Mouse (Mus musculus): Measurements from ENCODE around the gene Grin2c. TPM values are rescaled to one million over a fixed set of nuclear protein-coding genes. Genes with fewer than 3 reads are reported as not detected.

Grin2c gene
- polyA plus RNA-seq, 1 experiment from 2014 or later, result 0.12 TPM

DNA sequence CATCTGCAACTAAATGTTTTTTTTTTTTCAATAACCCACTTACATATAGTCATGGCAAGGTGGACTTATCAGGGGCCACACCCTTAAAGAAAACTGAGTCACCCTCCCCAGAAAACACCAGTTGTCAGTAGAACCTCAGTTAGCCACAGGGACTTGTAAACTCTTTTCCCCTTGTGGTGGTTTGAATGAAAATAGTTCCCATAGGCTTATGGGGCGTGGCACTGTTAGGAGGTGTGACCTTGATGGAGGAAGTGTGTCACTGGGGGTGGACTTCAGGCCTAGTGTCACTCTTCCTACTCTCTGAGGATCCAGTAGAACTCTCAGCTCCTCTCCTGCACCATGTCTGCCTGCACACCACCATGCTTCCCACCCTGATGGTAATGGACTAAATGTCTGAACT, 12.7 kb upstream of the Grin2c start:
- peaks cover 20% of the 10 kb centered on the region for H3K4me1 ChIP-seq (ENCODE audit: control insufficient read depth, insufficient read depth, low read length)
- no peak for ATAC-seq (ENCODE audit: low FRiP score, low TSS enrichment)
- no peak overlapping the region for H3K4me2 ChIP-seq (ENCODE audit: low read length)
- no peaks in the 10 kb centered on the region for H3K9me3 ChIP-seq (ENCODE audit: control insufficient read depth, low read length)
- H3K9ac ChIP-seq (replicated peaks; ENCODE audit: low read length), result no peak overlapping the region
- DNase-seq, result no peak
- no peaks in the 10 kb centered on the region for H3K27me3 ChIP-seq (ENCODE audit: control insufficient read depth, insufficient read depth, low read length)
- H3K27ac ChIP-seq (replicated peaks; ENCODE audit: low read depth, low read length), result no peak overlapping the region
- H3K4me3 ChIP-seq (replicated peaks; ENCODE audit: low read depth, low read length), result no peak overlapping the region
- 81% methylated on average over 1 of the region's 1 CpGs for WGBS
- no peaks in the 10 kb centered on the region for H3K36me3 ChIP-seq (ENCODE audit: control insufficient read depth, insufficient read depth, low read length)

DNA sequence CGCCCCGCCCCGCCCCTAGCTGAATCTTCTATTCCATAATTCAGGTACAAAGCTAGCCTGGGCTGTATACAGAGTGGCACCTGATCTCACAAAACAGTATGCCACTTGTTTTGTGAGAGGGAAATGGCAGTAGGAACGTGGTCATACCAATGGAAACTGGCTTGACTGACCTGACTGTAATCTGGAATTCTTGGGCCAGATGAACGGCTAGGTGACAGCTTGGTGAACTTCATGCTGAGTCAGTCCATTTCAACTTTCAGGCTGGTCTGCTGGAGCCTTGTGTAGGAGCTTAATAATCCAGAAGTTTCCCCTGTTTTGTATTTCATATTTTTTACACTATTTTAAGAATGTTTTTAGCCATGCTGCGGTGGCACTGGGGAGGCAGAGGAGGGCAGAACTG, 11.1 kb upstream of the Grin2c start:
- peaks cover 20% of the 10 kb centered on the region for H3K4me1 ChIP-seq (ENCODE audit: control insufficient read depth, insufficient read depth, low read length)
- H3K9ac ChIP-seq (replicated peaks; ENCODE audit: low read length), result no peak overlapping the region; the same call in 1 of the 2 replicates
- no peaks in the 10 kb centered on the region for H3K36me3 ChIP-seq (ENCODE audit: control insufficient read depth, insufficient read depth, low read length)
- 83% methylated on average over 6 of the region's 6 CpGs for WGBS
- ATAC-seq (ENCODE audit: low FRiP score, low TSS enrichment) (no peak), DNase-seq (no peak)
- H3K9me3 ChIP-seq (ENCODE audit: control insufficient read depth, low read length), result no peaks in the 10 kb centered on the region
- H3K4me3 ChIP-seq (replicated peaks; ENCODE audit: low read depth, low read length), result no peak overlapping the region
- no peak overlapping the region for H3K27ac ChIP-seq (replicated peaks; ENCODE audit: low read depth, low read length)
- peak overlapping the region; percentile 68; the same call in 1 of the 2 replicates for H3K4me2 ChIP-seq (ENCODE audit: low read length)
- H3K27me3 ChIP-seq (ENCODE audit: control insufficient read depth, insufficient read depth, low read length), result no peaks in the 10 kb centered on the region

DNA sequence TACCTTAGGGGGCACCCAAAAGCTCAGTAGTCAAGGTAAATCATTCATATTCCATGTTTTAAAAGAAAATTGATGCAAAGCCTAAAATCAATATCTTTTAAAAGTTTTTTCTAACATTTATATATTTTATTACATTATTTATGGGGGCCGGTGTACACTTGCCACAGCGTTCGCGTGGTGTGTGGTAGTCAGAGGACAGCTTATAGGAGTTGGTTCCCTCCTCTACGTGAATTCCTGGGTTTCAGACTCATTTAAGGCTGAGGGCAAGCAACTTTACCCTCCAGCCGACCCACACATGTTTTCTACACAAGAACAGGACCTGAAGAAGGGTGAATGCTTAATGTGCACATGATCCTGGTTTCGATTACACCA, 10.5 kb upstream of the Grin2c start:
- Histone ChIP-seq H3K4me3 (replicated peaks; ENCODE audit: low read depth, low read length) (peak overlapping the region; percentile 64), H3K27ac (replicated peaks; ENCODE audit: low read depth, low read length) (peak overlapping the region; percentile 91), H3K4me1 (ENCODE audit: control insufficient read depth, insufficient read depth, low read length) (peaks cover 20% of the 10 kb centered on the region), H3K9ac (replicated peaks; ENCODE audit: low read length) (peak overlapping the region; percentile 58; the same call in 1 of the 2 replicates), H3K27me3 (ENCODE audit: control insufficient read depth, insufficient read depth, low read length) (no peaks in the 10 kb centered on the region), H3K9me3 (ENCODE audit: control insufficient read depth, low read length) (no peaks in the 10 kb centered on the region), H3K36me3 (ENCODE audit: control insufficient read depth, insufficient read depth, low read length) (no peaks in the 10 kb centered on the region; the same call in 1 of the 2 replicates), H3K4me2 (ENCODE audit: low read length) (peak overlapping the region; percentile 68)
- ATAC-seq (ENCODE audit: low FRiP score, low TSS enrichment) (no peak), DNase-seq (no peak)
- 19% methylated on average over 7 of the region's 7 CpGs for WGBS

DNA sequence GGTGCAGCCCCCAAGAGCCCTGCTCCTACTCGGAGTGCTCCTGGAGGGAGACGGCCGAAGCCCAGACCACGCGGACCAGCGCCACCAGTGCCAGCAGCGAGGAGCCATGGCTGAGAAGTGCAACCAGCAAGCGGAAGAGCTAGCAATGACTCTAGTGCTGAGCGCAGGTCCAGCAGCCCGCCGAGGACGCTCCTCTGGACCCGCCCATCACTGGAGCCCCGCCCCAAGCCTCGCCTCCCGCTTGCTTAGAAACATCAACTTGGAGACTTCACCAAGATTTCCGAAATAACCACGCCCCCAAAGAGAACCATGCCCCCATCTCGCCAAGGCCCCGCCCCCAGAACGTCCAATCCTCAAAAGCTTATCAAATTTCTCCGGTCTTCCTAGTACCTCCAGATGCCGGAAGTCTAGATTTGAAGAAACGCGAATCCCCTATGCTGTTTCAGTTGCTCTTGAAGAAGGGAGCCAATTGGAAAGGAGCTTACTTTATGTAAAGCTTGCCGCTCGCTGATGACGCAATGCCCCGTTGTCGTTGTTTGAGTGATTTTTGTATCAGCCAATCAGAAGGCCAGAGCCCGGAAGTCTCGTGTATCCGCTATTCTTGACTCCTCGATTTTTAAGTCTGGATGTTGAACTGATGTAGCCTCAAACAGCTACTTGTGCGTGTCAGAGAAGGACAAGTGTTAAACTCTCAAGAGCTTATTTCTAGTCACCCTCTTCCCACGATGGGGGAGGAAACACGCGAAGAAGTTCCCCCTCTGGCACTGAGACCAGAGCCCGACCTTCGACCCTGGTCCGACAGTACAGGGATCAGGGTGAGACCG, 9.9 kb upstream of the Grin2c start, which contains the start of gene Fdxr:
Gene Fdxr (minus strand): TSS at position 271 of the 824 bp plus-strand sequence.
- ATAC-seq (ENCODE audit: low FRiP score, low TSS enrichment), result peak; percentile 95
- Histone ChIP-seq H3K4me2 (ENCODE audit: low read length) (peak within 1 kb of the TSS; percentile 68), H3K36me3 (ENCODE audit: control insufficient read depth, insufficient read depth, low read length) (no peaks in the 10 kb centered on the region; the same call in 1 of the 2 replicates), H3K4me3 (replicated peaks; ENCODE audit: low read depth, low read length) (peak within 1 kb of the TSS; percentile 64), H3K27ac (replicated peaks; ENCODE audit: low read depth, low read length) (peak within 1 kb of the TSS; percentile 91), H3K27me3 (ENCODE audit: control insufficient read depth, insufficient read depth, low read length) (no peaks in the 10 kb centered on the region), H3K9me3 (ENCODE audit: control insufficient read depth, low read length) (no peaks in the 10 kb centered on the region), H3K4me1 (ENCODE audit: control insufficient read depth, insufficient read depth, low read length) (peaks cover 20% of the 10 kb centered on the region), H3K9ac (replicated peaks; ENCODE audit: low read length) (peak within 1 kb of the TSS; percentile 76)
- under 1% methylated on average over 42 of the region's 42 CpGs for WGBS
- DNase-seq, result peak; percentile 99

DNA sequence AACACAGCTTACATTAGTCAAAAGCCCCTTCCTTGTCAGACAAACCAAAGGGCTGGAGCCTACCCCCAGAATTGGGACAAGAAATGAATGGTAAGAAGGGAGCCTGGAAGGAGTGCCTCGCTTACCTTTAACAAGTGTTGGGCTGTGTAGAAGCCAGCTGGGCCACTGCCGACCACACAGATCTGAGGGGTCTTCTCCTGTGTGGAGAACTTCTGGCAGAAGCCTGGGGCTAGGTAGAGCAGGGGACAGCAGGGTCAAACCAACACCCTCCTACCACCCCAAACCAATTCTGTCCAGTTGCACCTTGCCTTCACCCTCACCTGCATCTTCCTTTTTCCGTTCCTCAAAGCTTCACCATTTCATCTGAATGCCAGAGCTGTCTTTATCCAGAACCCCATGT, 8.9 kb upstream of the Grin2c start:
- Histone ChIP-seq H3K36me3 (ENCODE audit: control insufficient read depth, insufficient read depth, low read length) (peaks cover 5% of the 10 kb centered on the region), H3K4me3 (replicated peaks; ENCODE audit: low read depth, low read length) (peak overlapping the region; percentile 64), H3K9ac (replicated peaks; ENCODE audit: low read length) (peak overlapping the region; percentile 76), H3K9me3 (ENCODE audit: control insufficient read depth, low read length) (no peaks in the 10 kb centered on the region), H3K4me2 (ENCODE audit: low read length) (peak overlapping the region; percentile 68), H3K27me3 (ENCODE audit: control insufficient read depth, insufficient read depth, low read length) (no peaks in the 10 kb centered on the region), H3K27ac (replicated peaks; ENCODE audit: low read depth, low read length) (peak overlapping the region; percentile 91), H3K4me1 (ENCODE audit: control insufficient read depth, insufficient read depth, low read length) (peaks cover 20% of the 10 kb centered on the region)
- WGBS, result 56% methylated on average over 3 of the region's 3 CpGs
- DNase-seq (no peak), ATAC-seq (ENCODE audit: low FRiP score, low TSS enrichment) (no peak)

DNA sequence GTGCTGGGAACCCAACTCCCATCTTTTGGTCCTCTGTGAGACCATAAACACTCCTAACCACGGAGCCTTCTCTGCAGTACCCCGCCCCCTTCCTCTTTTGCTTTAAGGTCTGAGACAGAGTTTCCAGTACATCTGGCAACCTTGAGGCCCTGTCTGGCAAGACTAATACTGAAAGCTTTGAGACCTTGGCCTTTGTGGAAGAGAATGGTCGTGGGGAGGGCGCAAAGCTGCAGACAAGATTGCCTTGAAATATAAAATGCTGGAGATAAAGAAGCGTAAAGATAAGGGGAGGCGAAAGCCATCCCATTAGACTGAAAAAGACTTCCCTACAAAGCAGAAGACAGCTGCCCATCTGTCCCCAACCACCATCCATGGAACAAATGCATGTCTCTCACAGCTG, 8.5 kb upstream of the Grin2c start:
- H3K4me1 ChIP-seq (ENCODE audit: control insufficient read depth, insufficient read depth, low read length), result peaks cover 20% of the 10 kb centered on the region
- no peak for DNase-seq
- peaks cover 6% of the 10 kb centered on the region for H3K36me3 ChIP-seq (ENCODE audit: control insufficient read depth, insufficient read depth, low read length)
- H3K27me3 ChIP-seq (ENCODE audit: control insufficient read depth, insufficient read depth, low read length), result no peaks in the 10 kb centered on the region
- H3K27ac ChIP-seq (replicated peaks; ENCODE audit: low read depth, low read length), result no peak overlapping the region
- H3K9me3 ChIP-seq (ENCODE audit: control insufficient read depth, low read length), result no peaks in the 10 kb centered on the region
- H3K9ac ChIP-seq (replicated peaks; ENCODE audit: low read length), result peak overlapping the region; percentile 76
- WGBS, result 89% methylated on average over 6 of the region's 6 CpGs
- H3K4me2 ChIP-seq (ENCODE audit: low read length), result peak overlapping the region; percentile 68
- ATAC-seq (ENCODE audit: low FRiP score, low TSS enrichment), result no peak
- H3K4me3 ChIP-seq (replicated peaks; ENCODE audit: low read depth, low read length), result no peak overlapping the region; the same call in 1 of the 2 replicates

DNA sequence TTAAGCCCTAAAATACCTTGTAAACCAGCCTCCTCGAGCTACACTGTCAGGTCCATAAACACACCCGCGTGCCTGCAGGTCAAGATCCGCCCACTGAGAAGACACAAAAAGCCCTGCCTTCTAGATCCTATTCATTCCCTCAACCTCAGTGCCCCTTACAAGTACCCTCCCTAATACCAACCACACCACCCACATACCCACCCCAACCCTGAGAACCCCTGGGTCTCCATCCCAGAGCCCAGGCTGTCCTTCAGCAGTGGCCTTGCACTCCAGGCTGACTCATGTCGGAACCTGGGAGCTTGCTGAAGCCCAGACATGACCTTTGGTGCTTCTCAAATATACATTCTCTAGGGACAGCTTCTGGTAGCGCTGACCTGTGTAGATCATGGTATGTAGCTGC, 7.7 kb upstream of the Grin2c start:
- WGBS, result 93% methylated on average over 6 of the region's 6 CpGs
- no peak overlapping the region for H3K4me3 ChIP-seq (replicated peaks; ENCODE audit: low read depth, low read length)

DNA sequence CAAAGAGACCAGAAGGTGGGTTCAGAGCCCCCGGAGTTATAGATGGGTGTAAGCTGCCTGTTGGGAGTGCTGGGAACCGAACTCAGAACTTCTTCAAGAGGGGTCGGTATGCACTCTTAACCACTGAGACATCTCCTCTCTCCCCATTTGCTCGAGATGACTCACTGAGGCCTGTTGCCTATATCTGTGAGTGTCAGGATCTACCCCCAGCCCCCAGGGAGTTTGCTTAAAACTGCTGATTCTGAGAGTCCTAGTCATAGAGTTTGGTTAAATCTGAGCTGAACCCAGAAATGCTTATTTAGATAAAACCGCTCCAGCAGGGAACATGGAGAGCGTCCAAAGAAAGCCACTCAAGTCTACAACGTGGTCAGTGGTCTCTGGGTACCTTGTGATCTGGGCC, 7.1 kb upstream of the Grin2c start:
- H3K4me2 ChIP-seq (ENCODE audit: low read length), result no peak overlapping the region
- ATAC-seq (ENCODE audit: low FRiP score, low TSS enrichment) (no peak), DNase-seq (no peak)
- H3K27me3 ChIP-seq (ENCODE audit: control insufficient read depth, insufficient read depth, low read length), result no peaks in the 10 kb centered on the region
- H3K36me3 ChIP-seq (ENCODE audit: control insufficient read depth, insufficient read depth, low read length), result peaks cover 10% of the 10 kb centered on the region
- H3K27ac ChIP-seq (replicated peaks; ENCODE audit: low read depth, low read length), result no peak overlapping the region
- WGBS, result 81% methylated on average over 7 of the region's 7 CpGs
- H3K9me3 ChIP-seq (ENCODE audit: control insufficient read depth, low read length), result no peaks in the 10 kb centered on the region
- H3K9ac ChIP-seq (replicated peaks; ENCODE audit: low read length), result no peak overlapping the region
- peaks cover 20% of the 10 kb centered on the region for H3K4me1 ChIP-seq (ENCODE audit: control insufficient read depth, insufficient read depth, low read length)
- no peak overlapping the region for H3K4me3 ChIP-seq (replicated peaks; ENCODE audit: low read depth, low read length)

More for the DNA sequence above, 7.7 kb upstream of the Grin2c start:
- ATAC-seq (ENCODE audit: low FRiP score, low TSS enrichment) (no peak), DNase-seq (no peak)
- Histone ChIP-seq H3K27me3 (ENCODE audit: control insufficient read depth, insufficient read depth, low read length) (no peaks in the 10 kb centered on the region), H3K27ac (replicated peaks; ENCODE audit: low read depth, low read length) (no peak overlapping the region), H3K4me1 (ENCODE audit: control insufficient read depth, insufficient read depth, low read length) (peaks cover 20% of the 10 kb centered on the region), H3K4me2 (ENCODE audit: low read length) (no peak overlapping the region), H3K9me3 (ENCODE audit: control insufficient read depth, low read length) (no peaks in the 10 kb centered on the region), H3K36me3 (ENCODE audit: control insufficient read depth, insufficient read depth, low read length) (peaks cover 6% of the 10 kb centered on the region), H3K9ac (replicated peaks; ENCODE audit: low read length) (no peak overlapping the region)

DNA sequence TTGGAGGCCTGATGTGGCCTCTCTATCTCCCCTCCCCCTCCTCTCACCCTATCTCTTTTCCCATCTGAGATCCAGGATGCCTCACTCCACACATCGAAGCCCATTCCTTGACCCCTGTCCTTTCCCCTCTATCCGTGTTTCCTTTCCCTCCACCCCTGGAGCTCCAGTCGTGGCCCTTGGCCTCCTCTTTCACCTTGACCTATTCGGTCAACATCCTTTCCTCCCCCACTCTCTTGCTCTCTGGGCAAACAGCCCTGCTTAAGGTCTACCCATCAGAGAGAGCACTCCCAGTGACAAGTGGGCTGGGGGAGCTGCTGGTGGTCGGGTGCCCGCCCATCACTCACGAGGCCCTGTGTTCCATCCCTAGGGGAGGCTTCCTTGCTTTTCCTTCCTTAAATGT, 6.7 kb upstream of the Grin2c start:
- no peak overlapping the region for H3K4me3 ChIP-seq (replicated peaks; ENCODE audit: low read depth, low read length)
- ATAC-seq (ENCODE audit: low FRiP score, low TSS enrichment) (no peak), DNase-seq (no peak)
- H3K9me3 ChIP-seq (ENCODE audit: control insufficient read depth, low read length), result no peaks in the 10 kb centered on the region
- peaks cover 3% of the 10 kb centered on the region; the same call in 1 of the 2 replicates for H3K27me3 ChIP-seq (ENCODE audit: control insufficient read depth, insufficient read depth, low read length)
- H3K4me2 ChIP-seq (ENCODE audit: low read length), result no peak overlapping the region
- peaks cover 15% of the 10 kb centered on the region for H3K36me3 ChIP-seq (ENCODE audit: control insufficient read depth, insufficient read depth, low read length)
- no peak overlapping the region for H3K9ac ChIP-seq (replicated peaks; ENCODE audit: low read length)
- 75% methylated on average over 7 of the region's 7 CpGs for WGBS
- no peak overlapping the region for H3K27ac ChIP-seq (replicated peaks; ENCODE audit: low read depth, low read length)
- H3K4me1 ChIP-seq (ENCODE audit: control insufficient read depth, insufficient read depth, low read length), result peaks cover 20% of the 10 kb centered on the region
